Mouse (Mus musculus) right cerebral cortex, postnatal 14 days (tissue): ENCODE data around the gene Ccnjl.

Experiments used
- DNase-seq: peaks from one replicate; pipeline ENCODE4 v3.0.0; 2022

Gene Ccnjl

DNA sequence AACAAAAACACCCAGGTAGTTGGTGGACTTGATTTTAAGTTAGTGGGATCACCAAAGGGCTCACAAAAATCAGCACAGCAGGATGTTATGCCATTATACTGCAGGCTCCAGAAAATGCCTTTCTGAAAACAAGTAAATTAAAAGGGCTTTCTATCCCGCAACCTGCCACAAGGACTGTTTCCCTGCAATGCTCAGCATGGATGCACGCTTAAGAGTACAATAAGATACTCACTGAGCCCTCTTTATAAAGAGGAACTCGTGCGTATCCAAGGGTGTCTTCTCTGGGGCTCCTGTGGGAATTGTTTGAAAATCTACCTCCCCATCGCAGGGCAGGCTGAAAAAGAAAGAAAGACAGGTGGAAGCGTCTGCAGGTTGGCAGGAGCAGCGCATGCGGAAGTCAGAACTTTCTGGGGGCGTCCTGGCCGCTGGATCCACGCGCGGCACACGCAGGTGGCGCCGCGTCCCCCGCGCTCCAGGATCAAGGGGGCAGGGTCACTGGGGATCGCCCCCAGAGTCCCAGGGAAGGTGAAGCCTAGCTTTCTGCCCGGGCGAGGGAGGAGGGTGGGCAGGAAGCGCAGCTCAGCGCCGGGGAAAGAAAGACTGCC lies 404 bp upstream of the Ccnjl start:
- no peak for DNase-seq

DNA sequence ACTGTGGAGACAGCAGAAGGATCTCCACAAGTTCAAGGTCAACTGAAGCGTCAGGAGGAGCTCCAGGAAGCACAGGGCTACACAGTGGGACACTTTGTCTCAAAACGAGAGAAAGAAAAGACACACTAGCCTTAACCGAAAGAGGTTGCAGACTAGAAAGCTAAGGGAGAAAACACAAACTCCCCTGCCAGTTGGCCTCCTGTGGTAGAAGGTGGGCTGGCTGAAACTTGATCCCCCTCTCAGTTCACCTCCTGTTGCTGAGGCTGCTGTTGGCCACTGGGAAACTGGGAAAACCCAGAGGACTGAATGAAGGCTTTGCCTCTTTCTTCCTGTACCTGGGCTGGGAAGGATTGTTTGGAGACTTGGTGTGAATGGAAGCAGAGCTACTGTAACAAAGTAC lies 1.5 kb downstream of the Ccnjl start:
- no peak for DNase-seq

DNA sequence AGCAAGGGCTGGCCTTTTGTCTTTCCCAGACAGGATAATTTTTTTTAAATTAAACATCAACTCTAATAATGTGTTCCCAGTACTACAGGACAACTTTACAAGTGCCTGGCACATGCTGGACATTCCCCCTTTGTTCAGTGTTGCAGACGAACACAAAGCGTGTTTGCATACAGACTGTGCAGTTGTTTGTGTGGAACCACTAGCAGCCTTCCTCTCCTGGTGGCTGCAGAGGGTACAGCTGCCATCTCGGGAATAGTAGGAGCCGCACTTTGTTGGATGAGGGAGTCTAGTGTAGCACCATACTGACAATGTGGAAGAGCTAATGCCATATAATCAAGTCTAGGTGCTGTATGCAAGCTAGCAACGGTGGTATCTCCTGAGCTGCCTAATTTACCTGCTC lies 3.0 kb downstream of the Ccnjl start:
- no peak for DNase-seq

DNA sequence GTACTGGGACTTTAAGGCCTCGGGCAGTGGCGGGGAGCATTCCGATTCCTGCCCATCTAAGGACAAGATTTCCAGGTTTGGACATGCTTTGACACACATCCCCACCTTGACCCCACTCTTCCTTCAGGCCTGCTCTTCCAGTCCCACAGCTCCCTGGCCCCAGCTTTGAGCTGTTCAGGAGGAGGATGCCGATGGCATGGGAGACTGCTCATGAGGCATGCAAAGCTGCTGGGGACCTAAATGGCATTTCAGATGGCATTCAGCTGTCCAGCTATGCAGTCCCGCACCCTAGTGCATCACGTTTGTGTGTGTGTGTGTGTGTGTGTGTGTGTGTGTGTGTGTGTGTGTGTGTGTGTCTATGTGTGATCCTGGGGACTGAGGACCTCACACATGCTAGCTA lies 8.5 kb downstream of the Ccnjl start:
- DNase-seq = no peak

DNA sequence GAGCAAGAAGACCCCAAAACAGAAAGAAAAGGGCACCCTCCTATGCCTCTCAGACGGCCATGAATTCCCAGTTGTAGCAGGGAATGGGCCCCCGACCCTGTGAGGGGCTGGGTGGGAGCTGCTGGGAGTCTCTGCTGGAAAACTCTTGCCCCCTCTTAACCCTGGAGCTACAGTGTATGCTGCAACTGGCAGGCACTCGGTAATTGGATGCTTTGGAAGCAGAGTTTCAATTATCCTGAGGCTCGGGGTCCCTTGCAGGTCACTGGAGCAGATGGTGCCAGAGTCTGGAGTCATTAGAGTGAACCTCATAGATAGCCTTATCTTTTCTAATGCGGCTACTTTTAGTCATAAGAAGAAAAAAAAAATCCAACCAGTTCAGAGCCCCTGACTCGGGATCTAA lies 11.3 kb downstream of the Ccnjl start:
- no peak for DNase-seq

DNA sequence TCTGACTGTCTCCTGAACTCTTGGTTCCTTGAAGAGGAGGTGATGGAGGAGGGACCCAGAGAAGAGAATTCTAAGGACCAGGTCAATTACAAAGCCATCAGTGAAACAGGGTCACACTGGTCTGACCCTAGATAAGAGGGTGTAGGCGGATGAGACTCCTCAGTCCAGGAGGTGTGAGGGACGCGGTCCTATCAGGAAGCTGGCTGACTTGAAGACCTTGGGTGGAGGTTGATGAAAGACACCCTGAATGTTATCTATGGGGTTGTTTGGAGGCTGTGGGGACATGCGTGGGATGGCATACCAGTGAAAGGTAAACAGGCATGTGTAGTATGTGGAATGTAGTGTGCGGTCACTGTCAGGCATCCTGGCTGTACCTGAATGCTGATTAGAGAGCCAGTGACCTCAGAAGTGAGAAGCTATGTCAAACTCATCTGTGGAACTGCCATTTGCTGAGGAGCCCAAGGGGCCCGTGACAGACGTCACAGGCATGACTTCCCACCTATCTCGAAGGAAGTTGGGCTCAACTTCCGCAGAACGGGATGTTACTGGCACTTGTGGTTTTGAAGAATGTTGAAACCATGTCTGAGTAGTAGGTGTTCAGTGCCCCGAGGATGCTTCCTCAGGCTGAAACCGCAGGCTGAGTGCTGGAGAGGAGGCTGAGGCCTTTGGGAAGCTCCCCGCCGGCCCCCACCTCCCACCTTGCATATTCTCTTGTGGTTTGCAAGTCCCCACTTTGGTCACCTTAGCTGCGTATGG lies 15.3 kb downstream of the Ccnjl start:
- no peak for DNase-seq

DNA sequence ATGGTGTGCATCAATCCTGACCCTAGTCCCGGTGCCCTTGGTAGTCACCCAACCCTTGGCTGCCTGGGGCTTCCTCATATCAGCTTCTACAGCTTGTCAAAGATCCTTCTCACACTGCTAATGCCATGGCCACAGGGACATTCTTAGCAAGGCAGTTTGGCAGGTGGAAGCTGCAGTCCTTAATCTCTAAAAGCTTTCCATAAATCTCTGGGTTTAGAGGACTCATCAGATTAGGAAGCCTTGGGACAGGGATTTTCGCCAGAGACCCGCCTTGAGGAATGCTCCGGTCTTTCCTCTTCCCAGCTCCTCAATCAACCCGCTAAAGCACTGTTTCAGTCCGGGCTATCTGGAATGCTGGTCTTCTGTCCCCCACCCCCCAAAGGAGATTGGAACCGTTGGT lies 16.2 kb downstream of the Ccnjl start:
- DNase-seq = no peak

DNA sequence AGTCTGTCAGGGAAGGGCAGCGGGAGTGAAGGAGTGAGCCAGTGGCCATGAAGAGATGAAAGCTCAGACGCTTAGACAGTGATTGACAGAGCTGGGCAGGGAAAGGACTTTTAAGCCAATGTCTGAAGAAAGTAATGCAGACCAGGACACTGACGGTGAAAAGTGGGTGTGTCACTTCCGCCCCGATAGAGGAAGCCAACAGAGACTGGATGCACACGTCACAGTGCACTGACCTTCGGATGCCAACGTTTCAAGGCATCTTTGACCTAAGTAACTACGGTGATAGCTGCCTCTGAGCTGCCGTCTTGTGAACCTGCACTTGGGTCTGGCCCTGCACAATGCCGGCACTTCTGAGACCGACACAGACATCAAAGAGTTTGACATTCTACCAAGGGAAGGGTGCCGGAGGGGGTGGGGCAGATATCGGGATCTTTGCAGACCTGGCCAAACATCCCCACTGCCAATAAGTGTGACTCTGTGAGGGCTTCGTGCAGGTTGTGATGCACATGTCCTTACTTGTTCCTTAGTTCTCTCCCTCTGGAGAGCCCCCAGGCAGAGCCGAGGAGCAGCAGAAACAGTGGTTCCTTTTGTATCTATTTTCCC lies 17.4 kb downstream of the Ccnjl start:
- no peak for DNase-seq

DNA sequence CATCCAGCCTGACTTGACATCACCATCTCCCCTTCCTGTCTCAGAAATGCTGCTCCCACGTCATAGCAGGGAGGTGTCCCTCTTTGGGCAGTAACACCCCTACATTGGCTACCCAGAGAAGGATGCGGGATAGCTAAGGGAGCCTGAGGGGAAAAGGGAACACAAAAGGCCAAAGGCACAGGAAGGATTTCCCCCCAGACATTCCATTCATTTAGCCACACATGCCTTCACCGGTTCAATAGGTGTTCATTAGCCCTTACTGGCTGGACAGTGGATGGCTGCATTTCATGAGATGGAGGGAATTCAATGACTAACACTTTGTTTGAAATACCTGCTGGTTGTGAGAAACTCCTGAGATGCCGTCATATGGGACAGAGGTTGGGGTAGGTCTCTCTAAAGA lies 18.1 kb downstream of the Ccnjl start:
- DNase-seq = no peak

DNA sequence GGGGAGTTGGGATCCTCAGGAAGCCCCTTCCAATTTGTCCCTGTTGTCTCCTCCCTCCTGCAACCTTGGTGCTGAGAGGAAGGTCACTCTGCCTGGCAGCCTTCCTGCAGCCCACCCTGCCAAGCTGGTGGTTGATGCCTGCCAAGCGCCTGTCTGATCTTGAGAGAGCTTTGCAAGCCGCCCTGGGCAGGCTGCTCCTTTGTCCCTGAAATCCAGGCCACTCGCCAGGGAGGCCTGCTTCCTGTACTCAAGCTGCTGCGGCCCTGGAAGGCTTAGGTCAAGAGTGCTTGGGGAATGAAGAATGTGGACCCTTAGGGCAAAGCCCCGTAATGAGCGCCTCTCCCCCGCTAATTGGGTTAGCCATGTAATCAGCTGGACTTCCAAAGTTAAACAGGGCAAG lies 19.6 kb downstream of the Ccnjl start:
- peak; percentile 41 for DNase-seq

DNA sequence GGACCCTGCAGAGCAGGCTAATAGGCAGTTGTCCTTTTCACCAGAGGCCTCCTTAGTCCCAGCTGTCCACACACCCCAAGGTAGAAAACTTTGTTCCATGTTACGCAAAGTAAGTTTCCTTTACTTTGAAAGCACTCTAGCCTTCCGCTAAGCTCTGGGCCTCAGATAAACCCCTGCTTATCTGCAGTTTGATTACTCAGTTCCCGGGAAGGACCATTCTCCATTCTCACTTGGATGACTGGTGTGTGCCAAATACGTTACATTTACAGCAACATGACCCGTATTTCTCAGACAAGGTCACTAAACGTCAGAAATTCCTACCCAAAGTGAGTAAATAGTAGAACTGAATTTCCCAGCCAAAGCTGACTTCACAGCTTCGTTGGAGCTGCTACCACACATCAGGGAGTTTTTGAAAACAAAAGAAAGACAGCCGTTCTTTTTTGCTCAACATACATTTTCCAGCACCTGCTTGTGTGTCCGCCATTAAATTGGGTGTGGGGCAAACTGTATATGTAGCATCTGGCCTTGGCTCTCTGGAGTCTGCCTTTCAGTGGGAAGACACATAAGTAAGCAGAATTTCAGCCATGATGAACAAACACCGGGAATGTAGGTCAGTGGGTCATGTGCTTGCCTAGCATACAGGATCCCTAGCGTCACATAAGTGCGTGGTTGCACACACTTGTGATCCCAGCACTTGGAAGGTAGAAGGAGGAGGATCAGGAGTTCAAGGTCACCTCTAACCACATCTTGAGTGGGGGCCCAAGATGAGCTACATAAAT lies 20.3 kb downstream of the Ccnjl start:
- no peak for DNase-seq

DNA sequence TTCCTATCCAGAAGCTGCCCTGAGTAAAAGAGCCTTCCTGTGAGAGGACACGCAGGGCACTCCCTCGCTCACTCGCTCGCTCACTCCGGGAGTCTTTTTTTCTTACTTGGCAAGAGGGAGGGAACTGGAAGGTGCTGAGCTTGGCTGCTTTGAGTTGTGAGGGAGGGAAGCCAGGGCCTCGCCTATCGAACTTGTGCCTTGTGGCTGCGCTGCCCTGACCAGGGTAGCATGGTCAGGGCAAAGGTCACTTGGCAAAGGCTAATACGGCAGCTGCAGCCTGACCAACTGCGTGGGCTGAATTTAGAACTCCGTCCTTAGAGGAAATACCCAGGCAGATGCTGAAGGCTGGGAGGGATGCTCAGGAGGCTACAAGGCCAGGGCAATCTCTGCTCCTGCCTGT lies 21.1 kb downstream of the Ccnjl start:
- no peak for DNase-seq

DNA sequence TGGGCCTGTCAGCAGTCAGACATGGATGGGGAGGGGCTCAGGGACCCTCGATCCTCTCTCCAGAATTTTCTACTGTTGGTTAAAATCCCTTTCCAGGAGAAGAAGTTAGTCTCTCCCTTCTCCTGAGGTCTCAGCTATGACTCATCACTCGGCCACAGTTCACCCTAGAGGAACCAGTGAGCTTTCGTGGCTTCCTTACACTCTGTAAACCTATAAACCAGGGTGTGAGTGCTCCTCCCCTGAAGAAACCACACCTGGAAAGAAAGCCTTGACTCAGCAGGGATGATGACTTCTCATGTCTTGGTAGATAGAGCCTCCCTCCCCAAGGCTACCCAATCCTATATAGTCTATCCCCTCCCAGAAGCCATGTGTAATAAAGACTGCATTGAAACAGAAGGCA lies 23.2 kb downstream of the Ccnjl start:
- DNase-seq = no peak

DNA sequence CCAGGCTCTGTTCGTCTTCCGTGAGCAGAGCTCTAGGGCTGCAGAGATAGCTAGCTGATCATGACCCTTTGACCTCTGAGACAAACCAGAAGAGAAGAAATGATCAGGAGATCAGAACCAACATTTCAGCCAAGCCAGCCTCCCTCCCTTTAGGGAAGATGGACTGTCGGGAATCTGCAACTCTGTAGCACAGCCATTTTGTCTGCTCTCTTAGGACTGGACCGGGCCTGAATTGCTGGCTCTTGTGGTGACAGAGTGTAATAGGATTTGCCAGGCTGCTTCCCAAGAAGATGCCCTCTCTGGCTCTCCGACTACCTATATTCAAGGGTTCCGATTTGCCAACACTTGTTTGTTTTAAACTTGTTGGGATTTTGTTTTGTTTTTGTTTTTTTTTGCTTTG lies 24.1 kb downstream of the Ccnjl start:
- no peak for DNase-seq

DNA sequence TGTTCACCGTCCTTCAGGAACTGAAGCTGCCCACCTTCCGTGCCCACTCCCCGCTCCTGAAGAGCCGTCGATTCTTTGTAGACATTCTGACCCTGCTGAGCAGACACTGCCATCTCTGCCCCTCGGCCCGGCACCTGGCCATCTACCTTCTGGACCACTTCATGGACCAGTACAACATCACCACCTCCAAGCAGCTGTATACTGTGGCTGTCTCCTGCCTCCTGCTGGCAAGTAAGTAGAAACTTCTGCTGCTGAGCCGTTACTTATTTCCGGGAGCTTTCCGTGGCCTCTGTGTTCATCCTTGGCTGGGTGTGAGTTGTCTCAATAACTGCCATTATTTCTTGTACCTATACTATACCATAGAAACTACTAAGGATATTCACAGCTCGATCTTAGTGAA lies 28.0 kb downstream of the Ccnjl start:
- no peak for DNase-seq

DNA sequence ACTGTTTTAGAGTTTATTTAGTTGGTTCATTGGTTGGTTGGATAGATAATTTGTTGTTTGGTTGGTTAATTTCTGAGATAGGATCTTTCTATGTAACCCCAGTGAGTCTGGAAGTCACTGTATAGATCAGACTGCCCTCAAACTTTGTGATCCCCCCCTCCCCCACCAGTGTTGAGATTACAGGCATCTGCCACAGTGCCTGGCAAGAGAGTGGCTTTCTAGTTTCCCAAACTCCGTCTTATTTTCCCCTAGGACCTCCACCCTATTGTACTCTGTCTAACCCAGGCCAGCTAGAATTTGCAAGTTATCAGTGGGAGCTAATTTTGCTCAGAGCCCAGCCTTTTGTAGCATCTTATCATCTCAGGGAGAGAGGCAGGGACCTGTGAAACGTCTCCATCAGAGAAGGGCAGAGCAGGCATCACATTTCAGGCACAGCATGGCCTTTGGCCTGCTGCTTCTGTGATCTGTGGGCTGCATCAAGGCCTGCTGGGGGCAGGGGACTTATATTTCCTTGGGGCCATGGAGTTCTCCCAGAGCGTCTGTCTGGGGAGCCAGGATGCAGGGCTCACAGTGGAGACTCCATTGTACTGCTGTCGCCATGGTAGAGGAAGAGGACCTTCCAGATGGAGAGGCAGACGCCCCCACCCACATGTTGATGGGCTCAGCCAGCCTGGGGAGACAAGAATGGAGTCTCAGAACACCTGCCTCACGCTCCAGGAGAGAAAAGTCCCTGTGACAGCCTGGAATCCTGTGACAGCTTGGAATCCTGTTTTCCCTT lies 31.1 kb downstream of the Ccnjl start:
- peak; percentile 52 for DNase-seq

DNA sequence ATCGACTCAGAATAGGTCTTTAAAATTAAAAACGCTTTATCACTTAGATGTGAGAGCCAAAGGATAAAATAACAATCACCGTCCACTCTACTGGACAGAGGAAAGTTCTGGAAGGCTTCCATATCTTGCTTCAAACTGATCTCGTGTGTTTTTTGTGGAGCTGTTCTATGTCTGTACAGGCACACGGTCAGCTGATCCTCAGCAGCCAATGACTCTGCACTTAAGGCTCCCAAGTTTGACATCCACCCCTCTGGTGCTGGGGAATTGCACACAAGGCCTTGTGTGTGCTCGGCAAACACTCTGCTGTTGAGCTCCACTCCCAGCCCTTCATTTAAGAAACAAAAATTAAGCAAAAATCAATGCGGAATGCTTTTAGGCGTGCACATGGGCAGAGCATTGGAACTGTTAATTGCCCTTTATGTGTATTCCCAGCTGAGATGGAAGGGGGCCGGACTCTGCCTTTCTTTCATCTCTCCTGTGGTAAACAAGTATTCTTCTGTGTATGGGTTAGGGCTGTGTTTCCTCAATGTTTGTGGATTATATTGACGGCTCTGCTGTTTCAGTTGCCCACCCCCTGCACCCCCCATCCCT lies 35.2 kb downstream of the Ccnjl start:
- no peak for DNase-seq

DNA sequence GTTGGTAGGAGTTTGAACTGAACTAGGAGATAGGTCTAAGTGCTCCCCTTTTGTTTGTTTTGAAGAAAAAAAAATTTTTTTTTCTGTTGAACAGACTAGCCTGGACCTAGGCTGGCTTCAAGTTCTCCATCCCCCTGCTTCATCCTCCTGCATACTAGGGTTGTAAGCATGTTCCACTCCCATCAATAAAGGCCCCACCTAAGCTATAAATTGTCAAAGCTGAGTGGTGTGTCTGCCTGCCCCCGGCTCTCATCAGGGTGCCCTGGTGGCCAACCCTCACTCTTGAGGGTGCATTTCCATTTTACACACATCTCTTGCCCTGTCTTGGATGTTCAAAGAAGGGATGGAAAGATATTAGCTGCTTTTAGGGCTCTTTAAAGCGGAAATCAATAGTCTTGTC lies 36.8 kb downstream of the Ccnjl start:
- no peak for DNase-seq

DNA sequence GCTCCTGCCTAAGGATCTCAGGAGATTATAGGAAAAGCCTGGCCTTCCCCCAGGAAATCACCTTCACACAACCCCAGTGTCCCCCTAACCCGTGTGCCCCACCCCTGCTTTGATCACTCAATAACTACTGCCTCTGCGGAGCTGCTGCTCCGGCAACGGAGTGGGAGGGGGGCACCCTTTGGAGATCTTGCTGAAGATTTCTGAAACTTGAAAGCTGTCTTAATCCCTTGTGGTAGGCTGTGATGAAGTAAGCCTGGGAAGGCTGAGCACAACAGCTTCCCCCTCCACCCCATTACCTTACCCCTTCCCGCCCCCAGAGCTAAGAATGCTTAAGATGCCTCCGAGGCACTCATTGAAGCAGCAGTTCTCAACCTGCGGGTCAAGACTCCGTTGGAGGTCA lies 37.3 kb downstream of the Ccnjl start:
- no peak for DNase-seq

DNA sequence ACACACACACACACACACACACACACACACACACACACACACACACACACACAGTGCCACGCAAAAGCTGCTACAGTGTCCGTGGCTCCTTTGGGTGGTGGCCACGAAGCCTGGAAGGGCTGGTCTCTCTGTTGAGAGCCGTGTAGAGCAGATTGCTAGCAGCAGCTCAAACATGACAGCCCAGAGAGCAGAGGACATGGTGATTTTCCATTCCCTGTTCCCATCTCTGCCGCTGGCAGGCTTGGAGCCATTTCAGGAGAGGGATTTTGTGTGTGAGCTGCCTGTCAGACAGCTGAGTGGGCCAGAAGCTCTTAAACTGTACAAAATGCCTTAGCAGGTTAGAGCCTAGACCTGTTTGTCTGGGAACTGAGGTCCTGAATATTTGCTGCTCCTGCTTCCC lies 38.1 kb downstream of the Ccnjl start:
- no peak for DNase-seq

DNA sequence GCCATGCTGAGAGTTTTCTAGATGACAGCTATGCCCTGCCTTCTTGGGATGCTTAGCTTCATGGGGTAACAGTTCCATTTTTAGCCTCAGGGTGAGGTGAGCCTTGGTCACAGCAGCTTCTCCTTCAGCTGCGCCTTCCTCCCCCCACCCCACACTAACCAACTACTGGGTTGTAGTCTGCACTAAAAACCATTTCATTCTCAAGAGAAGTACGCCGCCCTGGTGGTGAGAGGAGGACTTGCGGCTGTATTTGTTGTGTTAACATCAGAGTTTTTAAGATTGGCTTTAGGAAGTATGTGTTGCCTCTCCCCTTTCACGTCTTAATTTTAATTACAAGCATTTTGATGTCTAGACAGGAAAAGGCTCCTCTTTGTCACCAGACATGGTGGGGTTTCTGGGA lies 39.7 kb downstream of the Ccnjl start:
- peak; percentile 47 for DNase-seq

DNA sequence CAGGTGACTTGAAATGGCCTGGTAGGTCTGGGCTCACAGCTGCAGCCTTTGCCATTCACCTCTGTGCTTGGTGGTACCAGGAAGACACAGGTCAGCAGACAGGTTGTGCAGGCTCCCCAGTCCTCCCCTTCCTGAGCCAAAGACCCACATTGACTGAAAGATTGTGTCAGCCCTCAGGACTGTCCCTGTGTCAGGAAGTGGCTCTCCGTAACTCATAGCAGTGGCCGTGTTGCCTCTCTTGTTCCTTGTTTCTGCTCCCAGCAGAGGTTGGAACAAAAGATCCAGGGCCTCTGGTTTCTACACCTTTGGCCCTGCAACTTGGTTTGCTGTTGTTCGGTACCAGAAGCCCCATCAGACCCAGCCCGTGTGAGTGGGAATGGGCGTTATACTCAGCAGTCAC lies 40.6 kb downstream of the Ccnjl start:
- no peak for DNase-seq

DNA sequence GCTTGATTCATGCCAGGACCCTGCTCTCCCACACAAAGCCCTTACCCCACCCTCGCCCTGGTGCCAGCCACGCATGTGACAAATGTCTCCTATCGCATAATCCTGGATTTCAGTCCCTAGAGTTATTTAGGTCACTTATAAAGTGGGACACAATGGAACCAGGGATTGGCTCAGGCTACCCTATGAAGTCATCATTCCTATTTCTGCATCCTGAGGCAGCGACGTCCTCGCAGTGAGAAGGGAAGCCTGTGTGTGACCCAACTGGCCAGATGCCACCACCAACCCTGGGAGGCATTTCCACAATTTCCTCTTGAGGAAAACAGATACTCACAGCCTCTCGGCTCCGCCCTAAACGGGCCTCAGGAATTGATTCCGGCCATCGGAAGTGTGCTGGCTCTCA lies 41.0 kb downstream of the Ccnjl start:
- peak; percentile 46 for DNase-seq
